Mouse (Mus musculus) frontal cortex, adult (tissue): ENCODE data around the gene Jmy.

ENCODE experiments used
- ATAC-seq: cut with Nextera tagmentation; 2 replicates; pipeline ENCODE4 v1.9.2; 2017; ENCODE audit warnings: mild to moderate bottlenecking, moderate library complexity, mixed read lengths; ENCODE audit not compliant: low TSS enrichment

The Jmy gene

DNA sequence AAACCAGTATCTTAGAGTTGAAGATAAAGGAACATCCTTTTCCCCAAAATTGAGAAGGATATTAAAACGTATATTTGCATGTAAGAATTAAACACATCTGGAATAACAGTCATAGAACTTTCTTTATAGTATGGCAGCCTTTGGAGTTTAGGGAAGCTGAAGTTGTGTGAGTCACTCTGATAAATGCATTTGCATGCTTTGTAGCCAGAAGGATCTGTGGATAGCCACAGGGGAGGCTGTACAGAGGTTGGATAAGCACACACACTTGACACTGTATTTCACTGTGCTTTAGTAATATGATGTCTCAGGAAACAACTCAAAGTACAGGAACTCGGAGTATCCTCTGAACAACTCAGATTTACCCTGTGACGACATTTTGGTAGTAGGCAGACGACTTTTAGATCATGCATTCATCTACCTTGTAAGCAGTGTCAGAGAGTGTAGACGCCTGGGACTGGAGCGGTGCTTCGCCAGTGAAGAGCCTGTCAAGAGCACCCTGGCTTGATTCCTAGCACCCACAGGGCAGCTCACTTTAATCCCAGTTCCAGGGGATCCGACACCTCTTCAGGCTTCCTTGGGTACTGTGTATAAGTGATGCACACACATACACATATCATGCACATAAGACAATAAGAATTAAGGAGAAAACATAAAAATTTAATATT, 119.1 kb downstream of the Jmy start:
- ATAC-seq, result no peak; the same call in 1 of the 2 replicates
